Mouse (Mus musculus): ENCODE measurements around the gene Dmkn.

DNA sequence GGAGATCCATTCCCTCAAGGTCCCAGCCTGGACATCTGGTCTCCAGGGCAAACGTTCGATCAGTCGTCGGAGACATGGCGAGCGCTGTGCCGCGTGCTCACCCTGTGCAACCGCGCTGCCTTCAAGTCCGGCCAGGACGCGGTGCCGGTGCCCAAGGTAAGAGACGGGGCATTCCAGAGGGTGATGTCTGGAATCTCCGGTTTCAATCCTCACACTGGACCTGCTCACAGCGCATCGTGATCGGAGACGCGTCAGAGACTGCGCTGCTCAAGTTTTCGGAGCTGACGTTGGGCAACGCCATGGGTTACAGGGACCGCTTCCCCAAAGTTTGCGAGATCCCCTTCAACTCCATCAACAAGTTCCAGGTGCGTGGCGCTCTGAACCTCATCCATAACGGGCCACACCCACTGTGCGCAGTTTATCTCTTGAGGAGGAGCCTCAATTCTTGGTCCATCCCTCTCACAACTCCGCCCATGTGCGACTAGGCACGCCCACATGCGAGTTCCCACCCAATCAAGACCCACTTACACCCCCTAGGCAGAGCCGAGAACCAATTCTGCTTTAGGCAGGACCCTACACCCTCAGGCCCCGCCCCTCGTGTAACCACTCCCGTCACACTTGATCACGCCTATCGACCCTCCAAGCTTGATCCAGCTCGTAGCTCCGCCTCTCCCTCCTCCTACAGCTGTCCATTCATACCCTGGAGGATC is 46.4 kb upstream of the Dmkn start:
- TF ChIP-seq POLR2A (IDR thresholded peaks at IDR 0.05; ENCODE audit: borderline replicate concordance, low read depth, low read length) = no peak
- TF ChIP-seq CTCF (IDR thresholded peaks at IDR 0.05; ENCODE audit: low read depth, low read length) = no peak
